Mouse (Mus musculus): Measurements from ENCODE around the gene Siva1. TPM values are rescaled to one million over a fixed set of nuclear protein-coding genes. Genes with fewer than 3 reads are reported as not detected.

The Siva1 gene
- polyA plus RNA-seq, 1 experiment from 2014 or later, result 116 TPM

DNA sequence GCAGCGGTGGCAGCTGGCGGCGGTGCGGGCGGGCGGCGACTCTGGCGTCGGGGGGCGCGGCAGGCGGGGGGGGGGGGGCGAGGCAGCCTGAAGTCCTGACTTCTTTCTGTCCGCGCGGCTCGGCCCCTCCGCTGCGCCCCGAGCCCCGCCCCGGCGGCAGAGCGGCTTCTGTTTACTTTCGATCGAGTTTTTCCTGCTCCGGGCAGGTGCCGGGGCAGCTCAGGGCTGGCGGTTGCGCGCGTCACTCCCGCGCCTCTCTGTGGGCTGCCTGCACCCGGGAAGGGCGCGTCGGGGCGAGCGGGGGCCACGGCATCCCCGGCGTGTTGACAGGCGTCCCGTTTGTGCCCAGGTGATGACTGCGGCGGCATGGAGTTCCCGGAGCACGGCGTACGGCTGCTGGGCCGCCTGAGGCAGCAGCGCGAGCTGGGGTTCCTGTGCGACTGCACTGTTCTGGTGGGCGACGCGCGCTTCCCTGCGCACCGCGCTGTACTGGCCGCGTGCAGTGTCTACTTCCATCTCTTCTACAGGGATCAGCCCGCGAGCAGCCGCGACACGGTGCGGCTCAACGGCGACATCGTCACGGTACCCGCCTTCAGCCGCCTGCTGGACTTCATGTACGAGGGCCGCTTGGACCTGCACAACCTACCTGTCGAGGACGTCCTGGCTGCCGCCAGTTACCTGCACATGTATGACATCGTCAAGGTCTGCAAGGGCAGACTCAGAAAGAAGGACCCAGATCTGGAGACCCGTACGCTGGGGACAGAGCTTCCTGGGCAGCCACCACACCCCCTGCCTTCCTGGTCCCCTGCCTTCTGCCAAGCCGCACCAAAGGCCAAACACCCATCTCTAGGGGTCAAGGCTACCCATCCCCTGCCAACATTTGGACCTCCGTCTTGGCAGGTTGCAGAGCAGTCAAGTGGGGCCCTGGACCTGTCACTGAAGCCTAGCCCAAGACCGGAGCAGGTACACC, 34.8 kb downstream of the Siva1 start:
- peaks cover 41% of the 10 kb centered on the region for H3K27me3 ChIP-seq (replicated peaks)
- H3K4me2 ChIP-seq, result peak overlapping the region; percentile 95
- ATAC-seq (ENCODE audit: insufficient number of reproducible peaks, low FRiP score), result peak; percentile 16; the same call in 1 of the 2 replicates

GRCm38 (mm10) chr12:112683351-112683750, 38.9 kb downstream of the Siva1 start:
- ATAC-seq (ENCODE audit: insufficient number of reproducible peaks, low FRiP score), result no peak
- H3K4me1 ChIP-seq (replicated peaks), result peaks cover 6% of the 10 kb centered on the region; the same call in 1 of the 2 replicates
- H3K36me3 ChIP-seq, result peaks cover 16% of the 10 kb centered on the region
- no peak overlapping the region for H3K4me2 ChIP-seq
- H3K4me3 ChIP-seq, result no peak overlapping the region
- H3K9ac ChIP-seq, result no peak overlapping the region
- H3K27ac ChIP-seq (ENCODE audit: poor library complexity, severe bottlenecking), result no peak overlapping the region
- 53% methylated on average over 7 of the region's 7 CpGs for WGBS
- no peaks in the 10 kb centered on the region for H3K9me3 ChIP-seq (replicated peaks)
- peaks cover 41% of the 10 kb centered on the region for H3K27me3 ChIP-seq (replicated peaks)

More for the DNA sequence above, 34.8 kb downstream of the Siva1 start:
- H3K4me1 ChIP-seq (replicated peaks), result peaks cover 34% of the 10 kb centered on the region
- peaks cover 9% of the 10 kb centered on the region; the same call in 1 of the 2 replicates for H3K36me3 ChIP-seq
- H3K9ac ChIP-seq, result peak overlapping the region; percentile 76
- H3K4me3 ChIP-seq, result peak overlapping the region; percentile 80
- 4% methylated on average over 80 of the region's 87 CpGs for WGBS
- peak overlapping the region; percentile 73 for H3K27ac ChIP-seq (ENCODE audit: poor library complexity, severe bottlenecking)
- H3K9me3 ChIP-seq (replicated peaks), result no peaks in the 10 kb centered on the region

DNA sequence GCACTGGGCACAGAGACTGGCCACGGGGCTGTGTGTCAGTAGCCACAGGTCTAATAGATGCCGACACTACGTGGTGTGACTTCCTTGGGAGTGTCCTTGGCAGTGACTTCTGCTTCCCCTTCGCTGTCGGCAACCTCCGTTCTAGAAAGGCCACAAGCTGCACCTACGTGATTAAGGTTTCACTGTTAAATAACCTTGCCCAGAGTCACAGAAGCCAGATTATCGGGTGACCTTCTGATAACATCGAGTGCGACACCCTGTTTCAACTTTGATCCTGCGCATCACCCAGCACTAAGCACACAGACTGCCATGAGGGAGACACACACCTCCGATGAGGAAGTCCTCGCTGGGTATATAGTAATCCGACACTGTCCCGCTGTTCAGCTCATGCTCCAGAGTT, 44.0 kb downstream of the Siva1 start:
- Histone ChIP-seq H3K4me1 (replicated peaks) (peaks cover 9% of the 10 kb centered on the region), H3K9ac (no peak overlapping the region), H3K4me2 (no peak overlapping the region), H3K27me3 (replicated peaks) (no peaks in the 10 kb centered on the region; the same call in 1 of the 2 replicates), H3K27ac (ENCODE audit: poor library complexity, severe bottlenecking) (no peak overlapping the region), H3K36me3 (peaks cover 7% of the 10 kb centered on the region; the same call in 1 of the 2 replicates), H3K4me3 (no peak overlapping the region), H3K9me3 (replicated peaks) (no peaks in the 10 kb centered on the region)
- no peak for ATAC-seq (ENCODE audit: insufficient number of reproducible peaks, low FRiP score)
- WGBS, result 53% methylated on average over 15 of the region's 15 CpGs

GRCm38 (mm10) chr12:112693185-112694126, 49.0 kb downstream of the Siva1 start:
- H3K9me3 ChIP-seq (replicated peaks), result no peaks in the 10 kb centered on the region
- 3% methylated on average over 54 of the region's 54 CpGs for WGBS
- peaks cover 15% of the 10 kb centered on the region for H3K4me1 ChIP-seq (replicated peaks)
- peak overlapping the region; percentile 92 for H3K9ac ChIP-seq
- no peaks in the 10 kb centered on the region for H3K36me3 ChIP-seq
- peak overlapping the region; percentile 77 for H3K27ac ChIP-seq (ENCODE audit: poor library complexity, severe bottlenecking)
- H3K27me3 ChIP-seq (replicated peaks), result peaks cover 21% of the 10 kb centered on the region
- peak; percentile 92 for ATAC-seq (ENCODE audit: insufficient number of reproducible peaks, low FRiP score)
- H3K4me2 ChIP-seq, result peak overlapping the region; percentile 92
- H3K4me3 ChIP-seq, result peak overlapping the region; percentile 75

- Histone ChIP-seq H3K36me3 (no peaks in the 10 kb centered on the region), H3K4me1 (replicated peaks) (peaks cover 15% of the 10 kb centered on the region), H3K4me2 (peak overlapping the region; percentile 92), H3K27me3 (replicated peaks) (peaks cover 26% of the 10 kb centered on the region), H3K27ac (ENCODE audit: poor library complexity, severe bottlenecking) (no peak overlapping the region), H3K9me3 (replicated peaks) (no peaks in the 10 kb centered on the region), H3K9ac (peak overlapping the region; percentile 92), H3K4me3 (peak overlapping the region; percentile 75)
- WGBS, result 81% methylated on average over 10 of the region's 10 CpGs
- no peak for ATAC-seq (ENCODE audit: insufficient number of reproducible peaks, low FRiP score)
Measured at GRCm38 (mm10) chr12:112694127-112694475, 49.6 kb downstream of the Siva1 start.

- H3K27ac ChIP-seq (ENCODE audit: poor library complexity, severe bottlenecking), result no peak overlapping the region
- no peak for ATAC-seq (ENCODE audit: insufficient number of reproducible peaks, low FRiP score)
- H3K4me2 ChIP-seq, result no peak overlapping the region
- H3K4me3 ChIP-seq, result no peak overlapping the region
- no peak overlapping the region for H3K9ac ChIP-seq
- peaks cover 54% of the 10 kb centered on the region for H3K27me3 ChIP-seq (replicated peaks)
- WGBS, result 70% methylated on average over 3 of the region's 3 CpGs
- peaks cover 27% of the 10 kb centered on the region for H3K4me1 ChIP-seq (replicated peaks)
- H3K9me3 ChIP-seq (replicated peaks), result no peaks in the 10 kb centered on the region
- no peaks in the 10 kb centered on the region for H3K36me3 ChIP-seq
Measured at GRCm38 (mm10) chr12:112696806-112697425, 52.4 kb downstream of the Siva1 start.

Small RNA genes lying within 50 kb of the gene (microRNA-seq; reads per million reads assigned to microRNA genes)
- gene Mir6939, result 1.2 reads per million

Other genes with a start within 250 kb of the Siva1 start
- 6.7 and 7.4 TPM in 2 replicates for gene A530016L24Rik, start 155.2 kb upstream of the Siva1 start, polyA plus RNA-seq (2016; fragmentation: Nextera tagmentation; extraction: Ambion mirVana)
- 0.68 and 0.88 TPM in 2 replicates for gene Tmem179, start 127.9 kb upstream of the Siva1 start, polyA plus RNA-seq (2016; fragmentation: Nextera tagmentation; extraction: Ambion mirVana)
- 2.2 and 3.5 TPM in 2 replicates for gene Inf2, start 55.9 kb upstream of the Siva1 start, polyA plus RNA-seq (2016; fragmentation: Nextera tagmentation; extraction: Ambion mirVana)
- gene Adssl1, start 24.6 kb upstream of the Siva1 start, polyA plus RNA-seq (2016; fragmentation: Nextera tagmentation; extraction: Ambion mirVana), result 81.7 and 86.4 TPM in 2 replicates
- gene Akt1, start 30.2 kb downstream of the Siva1 start, polyA plus RNA-seq (2016; fragmentation: Nextera tagmentation; extraction: Ambion mirVana), result 180 and 184 TPM in 2 replicates
- 4.7 and 6.4 TPM in 2 replicates for gene Zbtb42, start 34.1 kb downstream of the Siva1 start, polyA plus RNA-seq (2016; fragmentation: Nextera tagmentation; extraction: Ambion mirVana)
- 7.0 and 7.3 TPM in 2 replicates for gene Cep170b, start 75.8 kb downstream of the Siva1 start, polyA plus RNA-seq (2016; fragmentation: Nextera tagmentation; extraction: Ambion mirVana)
- 3.0 and 4.2 TPM in 2 replicates for gene Pld4, start 116.0 kb downstream of the Siva1 start, polyA plus RNA-seq (2016; fragmentation: Nextera tagmentation; extraction: Ambion mirVana)
- 1.3 and 1.4 TPM in 2 replicates for gene Ahnak2, start 158.0 kb downstream of the Siva1 start, polyA plus RNA-seq (2016; fragmentation: Nextera tagmentation; extraction: Ambion mirVana)
- gene Clba1, start 164.3 kb downstream of the Siva1 start, polyA plus RNA-seq (2016; fragmentation: Nextera tagmentation; extraction: Ambion mirVana), result 9.5 and 9.6 TPM in 2 replicates
- 47.2 and 49.2 TPM in 2 replicates for gene Cdca4, start 184.7 kb downstream of the Siva1 start, polyA plus RNA-seq (2016; fragmentation: Nextera tagmentation; extraction: Ambion mirVana)
- gene Gpr132, start 223.5 kb downstream of the Siva1 start, polyA plus RNA-seq (2016; fragmentation: Nextera tagmentation; extraction: Ambion mirVana), result not detected in 2 replicates